Mouse (Mus musculus): ENCODE data around the gene Ybx3. TPM values are rescaled to one million over a fixed set of nuclear protein-coding genes. Genes with fewer than 3 reads are reported as not detected.

Gene Ybx3
- 32.2 and 35.9 TPM in 2 replicates for polyA plus RNA-seq (2015; fragmentation: Nextera tagmentation; extraction: Ambion mirVana)

GRCm38 (mm10) chr6:131388040-131389021 lies at the start of gene Ybx3:
Gene Ybx3, minus strand, starts transcription at chr6:131388476.
- WGBS: under 1% methylated on average over 75 of the region's 107 CpGs
- Histone ChIP-seq H3K36me3 (ENCODE audit: insufficient read depth, low read length) (no peaks in the 10 kb centered on the region), H3K27ac (ENCODE audit: low read length) (peak within 1 kb of the TSS; percentile 89), H3K4me2 (replicated peaks; ENCODE audit: low read depth, low read length) (peak within 1 kb of the TSS; percentile 85), H3K9me3 (ENCODE audit: low read length) (no peaks in the 10 kb centered on the region), H3K9ac (replicated peaks; ENCODE audit: low read length) (peak within 1 kb of the TSS; percentile 95), H3K4me3 (ENCODE audit: low read length) (peak within 1 kb of the TSS; percentile 93), H3K4me1 (ENCODE audit: insufficient read depth, low read length) (peaks cover 40% of the 10 kb centered on the region), H3K27me3 (ENCODE audit: insufficient read depth, low read length) (no peaks in the 10 kb centered on the region)
- ATAC-seq (ENCODE audit: low FRiP score, low TSS enrichment): peak; percentile 95

DNA sequence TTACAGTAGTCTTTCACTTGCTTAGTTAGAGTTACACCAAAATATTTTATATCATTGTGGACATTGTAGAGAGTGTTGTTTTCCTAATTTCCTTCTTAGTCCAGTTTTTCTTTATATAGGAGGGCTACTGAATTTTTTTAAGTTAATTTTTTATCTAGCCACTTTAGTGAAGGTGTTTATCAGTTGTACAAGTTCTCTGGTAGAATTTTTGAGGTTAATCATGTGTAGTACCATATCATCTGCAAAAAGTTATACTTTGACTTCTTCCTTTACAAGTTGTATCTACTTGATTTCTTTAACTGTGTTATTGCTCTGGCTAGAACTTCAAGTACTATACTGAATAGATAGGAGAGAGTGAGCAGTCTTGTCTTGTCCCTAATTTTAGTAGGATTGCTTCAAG lies 48.4 kb upstream of the Ybx3 start:
- no peak overlapping the region for H3K27ac ChIP-seq (ENCODE audit: low read length)
- H3K27me3 ChIP-seq (ENCODE audit: insufficient read depth, low read length): peaks cover 10% of the 10 kb centered on the region; the same call in 1 of the 2 replicates
- no peak overlapping the region for H3K9ac ChIP-seq (replicated peaks; ENCODE audit: low read length)
- no peak overlapping the region for H3K4me3 ChIP-seq (ENCODE audit: low read length)
- no peaks in the 10 kb centered on the region for H3K36me3 ChIP-seq (ENCODE audit: insufficient read depth, low read length)
- H3K9me3 ChIP-seq (ENCODE audit: low read length): peaks cover 5% of the 10 kb centered on the region; the same call in 1 of the 2 replicates
- no peak overlapping the region for H3K4me2 ChIP-seq (replicated peaks; ENCODE audit: low read depth, low read length)
- ATAC-seq (ENCODE audit: low FRiP score, low TSS enrichment): no peak
- no peaks in the 10 kb centered on the region for H3K4me1 ChIP-seq (ENCODE audit: insufficient read depth, low read length)

- H3K9me3 ChIP-seq (ENCODE audit: low read length): peaks cover 2% of the 10 kb centered on the region; the same call in 1 of the 2 replicates
- peak overlapping the region; percentile 51 for H3K4me3 ChIP-seq (ENCODE audit: low read length)
- ATAC-seq (ENCODE audit: low FRiP score, low TSS enrichment): no peak; the same call in 1 of the 2 replicates
Observed at GRCm38 (mm10) chr6:131434088-131434487, 45.8 kb upstream of the Ybx3 start.

DNA sequence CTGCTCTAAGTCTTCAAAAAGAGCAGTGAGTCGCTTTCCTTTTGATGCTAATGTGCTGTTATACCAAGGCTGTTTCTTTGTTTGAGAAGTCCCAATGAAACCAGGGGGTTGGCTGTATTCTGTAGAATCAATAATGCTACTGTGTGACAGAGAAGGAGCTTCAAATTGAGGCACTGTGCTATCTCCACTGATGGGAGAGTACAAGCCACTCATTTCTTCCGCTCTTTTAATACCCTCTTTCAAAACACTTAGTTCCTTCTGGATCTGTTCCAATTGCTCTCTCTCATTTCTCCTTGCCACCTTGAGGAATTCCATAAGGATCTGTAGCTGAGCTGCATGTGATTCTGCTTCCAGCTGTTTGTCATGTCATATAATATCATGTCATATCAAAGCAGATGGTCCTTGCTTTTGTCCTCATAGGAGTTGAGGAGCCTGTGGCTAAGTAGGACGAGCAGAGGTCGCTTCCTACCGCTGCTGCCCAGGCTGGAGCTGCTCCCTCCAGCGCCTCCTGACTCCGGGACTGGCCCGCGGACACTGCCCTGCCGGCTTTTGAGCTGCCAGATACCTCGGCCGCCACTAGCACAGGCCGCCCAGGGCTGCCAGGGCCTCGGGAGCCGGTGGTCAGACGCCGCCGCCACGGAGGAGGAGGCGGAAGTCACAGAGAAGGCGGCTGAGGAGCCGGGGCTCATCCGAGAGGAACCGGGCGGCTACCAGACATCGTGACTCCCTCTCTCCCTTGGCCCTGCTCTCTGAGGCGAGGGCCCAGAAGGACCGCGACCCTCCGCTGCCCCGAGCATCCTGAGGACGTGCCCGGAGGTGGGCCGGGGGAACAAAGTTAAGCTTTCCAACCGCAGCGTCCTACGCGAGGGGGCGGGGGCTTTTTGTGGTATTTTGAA lies 45.1 kb upstream of the Ybx3 start:
- Histone ChIP-seq H3K4me3 (ENCODE audit: low read length) (peak overlapping the region; percentile 51), H3K27ac (ENCODE audit: low read length) (no peak overlapping the region), H3K9me3 (ENCODE audit: low read length) (no peaks in the 10 kb centered on the region), H3K9ac (replicated peaks; ENCODE audit: low read length) (peak overlapping the region; percentile 71), H3K27me3 (ENCODE audit: insufficient read depth, low read length) (peaks cover 10% of the 10 kb centered on the region; the same call in 1 of the 2 replicates), H3K4me1 (ENCODE audit: insufficient read depth, low read length) (no peaks in the 10 kb centered on the region), H3K4me2 (replicated peaks; ENCODE audit: low read depth, low read length) (peak overlapping the region; percentile 64), H3K36me3 (ENCODE audit: insufficient read depth, low read length) (no peaks in the 10 kb centered on the region)
- ATAC-seq (ENCODE audit: low FRiP score, low TSS enrichment): peak; percentile 87
- 6% methylated on average over 37 of the region's 39 CpGs for WGBS

More at GRCm38 (mm10) chr6:131434088-131434487, 45.8 kb upstream of the Ybx3 start:
- H3K27me3 ChIP-seq (ENCODE audit: insufficient read depth, low read length): peaks cover 10% of the 10 kb centered on the region; the same call in 1 of the 2 replicates
- 27% methylated on average over 1 of the region's 1 CpGs for WGBS
- H3K36me3 ChIP-seq (ENCODE audit: insufficient read depth, low read length): no peaks in the 10 kb centered on the region
- H3K4me1 ChIP-seq (ENCODE audit: insufficient read depth, low read length): no peaks in the 10 kb centered on the region
- no peak overlapping the region for H3K9ac ChIP-seq (replicated peaks; ENCODE audit: low read length)
- H3K27ac ChIP-seq (ENCODE audit: low read length): no peak overlapping the region
- peak overlapping the region; percentile 64 for H3K4me2 ChIP-seq (replicated peaks; ENCODE audit: low read depth, low read length)

DNA sequence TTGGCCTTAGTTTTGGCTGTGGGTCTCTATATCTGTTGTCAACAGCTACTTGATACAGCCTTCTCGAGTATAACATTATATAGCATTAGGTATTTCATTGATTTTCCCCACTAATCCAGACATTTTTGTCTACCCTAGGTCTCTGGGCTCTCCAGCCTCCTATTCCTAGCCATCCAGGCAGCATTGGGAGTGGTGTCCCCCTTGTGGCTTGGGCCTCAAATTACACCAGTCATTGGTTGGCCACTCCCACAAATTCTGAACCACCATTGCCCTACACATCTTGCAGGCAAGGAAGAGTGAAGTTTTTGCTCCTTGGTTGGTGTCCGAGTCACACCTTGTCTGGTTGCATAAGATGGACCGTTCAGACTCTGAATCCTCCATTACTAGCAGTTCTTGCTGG lies 33.3 kb upstream of the Ybx3 start:
- 70% methylated on average over 3 of the region's 3 CpGs for WGBS
- H3K9ac ChIP-seq (replicated peaks; ENCODE audit: low read length): no peak overlapping the region
- H3K27me3 ChIP-seq (ENCODE audit: insufficient read depth, low read length): no peaks in the 10 kb centered on the region
- H3K4me2 ChIP-seq (replicated peaks; ENCODE audit: low read depth, low read length): no peak overlapping the region
- ATAC-seq (ENCODE audit: low FRiP score, low TSS enrichment): no peak
- no peak overlapping the region for H3K27ac ChIP-seq (ENCODE audit: low read length)
- H3K9me3 ChIP-seq (ENCODE audit: low read length): no peaks in the 10 kb centered on the region
- H3K4me1 ChIP-seq (ENCODE audit: insufficient read depth, low read length): peaks cover 4% of the 10 kb centered on the region; the same call in 1 of the 2 replicates
- H3K4me3 ChIP-seq (ENCODE audit: low read length): no peak overlapping the region
- H3K36me3 ChIP-seq (ENCODE audit: insufficient read depth, low read length): no peaks in the 10 kb centered on the region

DNA sequence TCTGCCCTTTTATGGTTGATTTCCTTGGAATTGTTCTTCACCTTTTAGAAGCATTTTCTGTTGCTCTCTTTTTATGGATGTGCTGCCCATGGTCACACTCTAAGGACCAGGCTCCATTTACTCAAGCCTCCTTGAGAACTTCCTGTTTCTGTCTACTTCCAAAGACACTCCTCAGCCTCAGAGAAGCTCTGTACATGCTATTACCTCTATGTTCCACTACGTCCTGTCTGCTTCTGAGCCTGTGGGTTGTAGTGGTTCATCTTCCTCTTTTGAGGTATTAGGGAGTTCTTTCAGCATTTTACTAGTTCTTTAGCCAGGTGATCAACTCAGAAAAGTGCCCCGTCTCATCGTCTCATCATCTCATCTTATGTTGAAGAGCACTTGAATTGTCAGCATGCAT lies 31.3 kb upstream of the Ybx3 start:
- Histone ChIP-seq H3K4me1 (ENCODE audit: insufficient read depth, low read length) (peaks cover 4% of the 10 kb centered on the region; the same call in 1 of the 2 replicates), H3K36me3 (ENCODE audit: insufficient read depth, low read length) (no peaks in the 10 kb centered on the region), H3K9me3 (ENCODE audit: low read length) (no peaks in the 10 kb centered on the region), H3K9ac (replicated peaks; ENCODE audit: low read length) (no peak overlapping the region), H3K27me3 (ENCODE audit: insufficient read depth, low read length) (no peaks in the 10 kb centered on the region), H3K4me3 (ENCODE audit: low read length) (no peak overlapping the region), H3K4me2 (replicated peaks; ENCODE audit: low read depth, low read length) (no peak overlapping the region), H3K27ac (ENCODE audit: low read length) (no peak overlapping the region)
- 81% methylated on average over 3 of the region's 3 CpGs for WGBS
- ATAC-seq (ENCODE audit: low FRiP score, low TSS enrichment): no peak

DNA sequence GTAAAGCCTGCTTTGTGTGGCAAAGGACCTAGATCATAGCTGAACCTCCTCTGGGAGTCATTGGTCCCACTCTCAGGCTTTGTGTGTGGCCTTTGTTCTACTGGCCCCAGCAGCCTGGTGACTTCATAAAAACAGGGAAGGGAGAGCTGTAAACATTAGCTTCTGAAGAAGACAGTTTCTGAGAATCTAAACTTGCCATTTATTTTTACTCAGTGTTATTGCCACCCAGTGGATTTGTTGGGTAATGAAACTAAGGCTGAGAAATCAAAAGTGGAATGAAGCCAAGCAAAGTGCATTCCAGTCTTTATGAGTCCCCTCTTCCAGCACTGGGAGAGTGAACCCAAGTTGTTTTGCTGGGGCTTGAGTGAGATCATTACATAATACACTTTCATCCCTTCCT lies 30.5 kb upstream of the Ybx3 start:
- H3K9me3 ChIP-seq (ENCODE audit: low read length): no peaks in the 10 kb centered on the region
- no peak overlapping the region for H3K9ac ChIP-seq (replicated peaks; ENCODE audit: low read length)
- peaks cover 4% of the 10 kb centered on the region; the same call in 1 of the 2 replicates for H3K4me1 ChIP-seq (ENCODE audit: insufficient read depth, low read length)
- no peaks in the 10 kb centered on the region for H3K27me3 ChIP-seq (ENCODE audit: insufficient read depth, low read length)
- H3K4me2 ChIP-seq (replicated peaks; ENCODE audit: low read depth, low read length): no peak overlapping the region
- 0 out of 2 replicates have a peak overlapping the region, but pooled peaks have one; percentile 13 for H3K27ac ChIP-seq (ENCODE audit: low read length)
- ATAC-seq (ENCODE audit: low FRiP score, low TSS enrichment): peak; percentile 85
- no peaks in the 10 kb centered on the region for H3K36me3 ChIP-seq (ENCODE audit: insufficient read depth, low read length)
- H3K4me3 ChIP-seq (ENCODE audit: low read length): no peak overlapping the region

DNA sequence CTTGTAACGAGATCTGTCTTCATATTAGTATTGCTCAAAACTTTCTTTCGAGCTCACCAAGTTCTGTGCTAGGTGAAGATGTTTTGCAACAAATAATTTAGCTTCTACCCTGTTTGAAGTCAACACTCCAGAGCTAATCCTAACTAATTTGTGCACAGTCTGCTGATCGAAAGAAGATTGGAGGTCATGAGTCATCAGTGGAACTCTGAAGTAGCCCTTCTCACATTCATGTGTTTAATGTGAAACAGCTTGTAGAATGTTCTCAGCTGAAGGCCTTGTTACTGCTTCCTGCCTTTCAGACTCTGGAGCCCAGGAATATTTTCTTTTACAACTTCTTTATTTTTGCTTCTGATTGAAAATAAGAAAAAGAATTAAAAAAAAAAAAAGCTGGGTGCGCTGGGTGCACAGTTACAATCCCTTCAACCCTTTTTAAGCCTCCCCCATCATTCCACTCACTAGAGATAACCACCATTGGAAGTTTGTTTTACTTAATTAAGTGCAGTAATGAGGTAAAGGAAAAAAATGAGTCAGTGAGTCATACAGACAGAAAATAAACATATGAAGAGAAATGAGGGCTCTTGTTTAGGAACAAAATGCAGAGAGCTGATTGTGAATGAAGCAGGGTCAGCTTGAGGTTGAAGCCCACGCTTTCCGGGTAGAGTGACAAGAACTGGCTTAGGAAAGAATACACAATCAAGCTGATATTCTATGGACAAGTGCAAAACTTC lies 23.0 kb upstream of the Ybx3 start:
- Histone ChIP-seq H3K4me2 (replicated peaks; ENCODE audit: low read depth, low read length) (no peak overlapping the region), H3K36me3 (ENCODE audit: insufficient read depth, low read length) (no peaks in the 10 kb centered on the region), H3K27ac (ENCODE audit: low read length) (no peak overlapping the region), H3K4me1 (ENCODE audit: insufficient read depth, low read length) (peaks cover 5% of the 10 kb centered on the region), H3K9me3 (ENCODE audit: low read length) (no peaks in the 10 kb centered on the region), H3K9ac (replicated peaks; ENCODE audit: low read length) (no peak overlapping the region), H3K27me3 (ENCODE audit: insufficient read depth, low read length) (no peaks in the 10 kb centered on the region), H3K4me3 (ENCODE audit: low read length) (no peak overlapping the region)
- ATAC-seq (ENCODE audit: low FRiP score, low TSS enrichment): no peak
- WGBS: 64% methylated on average over 6 of the region's 6 CpGs

DNA sequence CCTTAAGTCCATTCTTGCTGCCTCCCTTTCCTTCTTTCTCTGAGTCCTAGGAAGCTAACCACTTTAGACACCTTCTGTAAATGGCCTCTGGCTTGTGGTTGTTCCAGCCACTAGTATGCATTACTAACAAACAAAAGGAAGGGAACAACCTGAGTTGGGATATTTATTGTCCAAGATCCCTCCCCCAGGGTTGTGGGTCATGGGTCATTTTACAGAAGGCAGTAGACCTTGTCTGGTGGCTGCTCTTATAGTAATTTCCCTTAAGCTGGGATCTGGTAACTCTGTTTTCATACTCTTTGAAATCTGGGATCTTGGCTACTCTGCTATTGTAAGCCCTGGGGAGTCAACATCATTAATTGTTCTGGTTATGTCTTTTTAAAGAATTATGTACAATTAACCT lies 18.7 kb upstream of the Ybx3 start:
- H3K4me2 ChIP-seq (replicated peaks; ENCODE audit: low read depth, low read length): no peak overlapping the region
- H3K36me3 ChIP-seq (ENCODE audit: insufficient read depth, low read length): no peaks in the 10 kb centered on the region
- H3K27me3 ChIP-seq (ENCODE audit: insufficient read depth, low read length): no peaks in the 10 kb centered on the region
- no peak overlapping the region for H3K27ac ChIP-seq (ENCODE audit: low read length)
- peak; percentile 72 for ATAC-seq (ENCODE audit: low FRiP score, low TSS enrichment)
- no peaks in the 10 kb centered on the region for H3K9me3 ChIP-seq (ENCODE audit: low read length)
- H3K4me3 ChIP-seq (ENCODE audit: low read length): no peak overlapping the region
- no peak overlapping the region for H3K9ac ChIP-seq (replicated peaks; ENCODE audit: low read length)
- H3K4me1 ChIP-seq (ENCODE audit: insufficient read depth, low read length): peaks cover 5% of the 10 kb centered on the region

Data from kidney, embryonic 16.5 days (tissue).